Mouse (Mus musculus): ENCODE results near the gene Samd14.

Samd14 gene

DNA sequence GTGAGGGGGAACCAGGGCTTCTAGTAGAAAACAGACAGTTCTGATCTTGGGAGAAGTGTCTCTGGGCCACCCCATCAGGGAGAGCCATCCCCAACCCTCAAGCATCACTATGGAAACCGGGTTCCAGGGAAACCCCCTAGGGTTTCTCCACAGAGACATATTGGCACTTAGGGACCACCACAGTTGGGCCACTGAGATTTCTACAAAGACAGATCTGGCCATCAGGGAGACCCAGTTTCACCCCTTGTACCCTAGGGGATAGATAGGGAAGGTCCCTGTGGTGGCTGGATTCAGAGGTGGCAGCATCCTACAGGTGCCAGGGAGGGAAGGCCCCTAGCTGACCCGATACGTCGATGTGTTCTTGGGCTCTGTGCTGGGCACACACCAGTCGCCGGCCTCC is 17.2 kb downstream of the Samd14 start:
- in situ Hi-C loops (cut with MboI; ENCODE audit: unreplicated experiment in 2 of 2) = no loop called here

DNA sequence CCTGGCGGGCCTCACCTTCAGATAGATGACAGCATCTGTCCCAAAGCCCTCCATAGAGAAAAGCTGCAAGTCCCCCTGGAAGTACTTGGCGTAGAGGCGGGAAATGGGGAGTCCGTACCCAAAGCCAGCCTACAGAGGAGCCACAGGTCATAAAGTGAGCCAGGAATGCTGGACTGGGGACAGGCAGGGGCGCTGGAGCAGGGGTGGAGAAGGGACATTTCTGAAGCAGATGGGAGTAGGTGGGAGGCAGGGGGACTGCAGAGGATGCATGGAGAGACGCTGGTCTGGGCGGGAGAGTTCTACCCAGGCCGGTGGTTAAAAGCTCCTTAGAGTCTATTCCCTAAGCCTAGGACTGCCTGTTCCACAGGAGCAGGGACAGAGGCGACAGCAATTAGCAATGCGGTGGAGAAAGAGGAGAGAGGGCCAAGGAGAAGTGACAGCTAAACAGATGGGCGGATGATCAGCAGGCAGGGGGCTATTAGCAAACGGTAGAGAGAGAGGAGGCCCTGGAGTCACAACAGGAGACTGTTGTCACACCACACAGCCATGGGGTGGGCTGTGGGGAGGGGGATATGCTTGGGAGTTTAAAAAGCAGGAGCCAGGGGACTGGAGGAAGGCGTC is 18.3 kb downstream of the Samd14 start:
- in situ Hi-C loops (cut with MboI; ENCODE audit: unreplicated experiment in 2 of 2) = no loop called here

DNA sequence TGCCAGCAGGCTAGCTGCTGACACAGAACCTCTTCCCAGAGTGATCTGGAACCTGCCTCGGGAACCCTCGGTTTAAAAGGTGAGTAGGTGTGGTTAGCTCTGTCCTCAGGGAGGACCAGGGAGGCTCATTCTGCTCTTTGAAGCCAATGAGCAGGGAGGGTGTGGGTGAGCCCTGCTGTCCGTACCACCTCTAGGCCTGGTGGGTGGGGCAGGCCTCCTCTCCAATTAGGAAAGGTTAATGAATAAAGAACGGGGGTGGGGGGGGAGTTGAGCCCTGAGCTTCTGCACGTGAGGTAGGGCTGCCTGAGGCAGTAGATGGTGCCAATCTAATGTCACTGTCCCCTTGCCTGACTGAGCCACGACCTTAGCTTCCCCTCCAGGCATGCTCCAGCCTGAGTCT is 23.3 kb downstream of the Samd14 start:
- in situ Hi-C loops (cut with MboI; ENCODE audit: unreplicated experiment in 2 of 2) = no loop called here

DNA sequence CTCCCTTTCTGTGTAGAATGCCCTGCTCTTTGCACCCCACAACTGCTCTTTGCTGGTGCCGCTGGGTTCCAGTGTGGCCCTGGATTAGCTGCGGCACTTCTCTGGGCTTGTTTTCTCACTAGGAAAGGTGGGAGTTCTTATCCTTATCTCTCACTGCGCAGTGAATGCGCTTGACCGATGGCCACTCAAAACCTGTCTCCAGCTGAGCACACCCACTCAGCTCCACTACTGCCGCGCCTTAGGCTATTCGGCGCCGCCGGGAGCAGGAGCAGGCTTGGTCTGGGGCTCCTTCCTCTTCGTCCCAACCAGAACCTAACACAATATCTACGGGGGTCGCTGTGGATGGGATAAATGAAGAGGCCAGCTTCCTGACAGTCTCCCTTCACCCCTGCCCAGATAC is 23.9 kb downstream of the Samd14 start:
- in situ Hi-C loops (cut with MboI; ENCODE audit: unreplicated experiment in 2 of 2) = no loop called here

DNA sequence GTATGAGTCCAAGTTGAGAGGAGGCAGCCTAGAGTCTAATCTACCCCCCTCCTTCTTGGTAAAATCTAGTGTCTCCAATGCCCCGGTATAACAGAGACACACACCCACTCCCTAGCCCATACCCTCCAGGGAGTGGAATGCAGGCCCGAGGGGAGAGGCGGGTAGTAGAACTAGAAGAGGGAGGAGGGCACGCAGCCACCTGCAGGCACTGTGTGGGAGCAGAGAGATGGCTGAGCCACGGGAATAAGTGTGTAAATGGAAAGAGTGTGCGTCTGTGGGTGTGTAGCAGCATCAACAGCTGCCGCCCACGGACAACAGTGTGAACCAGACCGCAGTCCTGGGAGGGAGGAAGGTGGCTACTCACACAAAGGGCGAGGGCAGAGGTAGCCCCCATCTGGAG is 25.2 kb downstream of the Samd14 start:
- in situ Hi-C loops (cut with MboI; ENCODE audit: unreplicated experiment in 2 of 2) = no loop called here

DNA sequence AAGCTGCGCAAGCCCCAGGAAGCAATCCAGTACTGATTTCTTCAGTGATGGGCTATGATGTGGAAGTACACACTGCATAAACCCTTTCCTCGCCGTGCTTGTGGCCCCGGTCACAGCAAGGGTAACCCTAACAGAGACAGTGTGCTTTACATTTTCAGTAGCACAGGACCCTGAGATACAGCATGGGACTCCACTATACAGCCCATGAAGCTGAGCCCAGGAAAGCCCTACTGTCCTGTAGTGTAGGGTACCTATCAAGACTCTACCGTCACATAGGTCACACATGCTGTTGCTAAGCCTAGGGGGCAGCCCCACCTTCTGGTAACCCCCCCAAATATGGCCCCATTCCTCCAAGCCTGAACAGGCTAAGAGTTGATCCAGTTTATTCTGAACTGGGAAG is 26.8 kb downstream of the Samd14 start:
- in situ Hi-C loops (cut with MboI; ENCODE audit: unreplicated experiment in 2 of 2) = no loop called here

DNA sequence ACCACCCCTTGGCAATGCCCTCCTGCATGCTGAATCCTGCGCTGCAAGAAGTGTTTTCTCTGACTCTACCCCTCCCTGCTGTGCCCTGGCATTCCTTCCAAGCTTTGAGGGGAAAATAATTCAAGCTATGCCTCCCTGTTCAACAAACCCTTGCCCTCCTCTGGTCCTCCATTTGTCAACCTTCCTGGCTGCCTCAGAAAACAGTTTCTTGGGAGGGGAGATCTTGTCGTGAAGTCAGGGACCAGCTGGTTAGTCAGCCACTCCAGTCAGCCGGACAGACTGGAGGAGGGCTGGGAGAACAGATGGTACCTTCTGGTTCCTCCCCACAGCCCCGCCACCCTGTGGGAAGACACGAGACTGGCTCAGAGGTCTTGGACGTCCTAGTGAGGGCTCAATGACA is 27.6 kb downstream of the Samd14 start:
- in situ Hi-C loops (cut with MboI; ENCODE audit: unreplicated experiment in 2 of 2) = no loop called here

DNA sequence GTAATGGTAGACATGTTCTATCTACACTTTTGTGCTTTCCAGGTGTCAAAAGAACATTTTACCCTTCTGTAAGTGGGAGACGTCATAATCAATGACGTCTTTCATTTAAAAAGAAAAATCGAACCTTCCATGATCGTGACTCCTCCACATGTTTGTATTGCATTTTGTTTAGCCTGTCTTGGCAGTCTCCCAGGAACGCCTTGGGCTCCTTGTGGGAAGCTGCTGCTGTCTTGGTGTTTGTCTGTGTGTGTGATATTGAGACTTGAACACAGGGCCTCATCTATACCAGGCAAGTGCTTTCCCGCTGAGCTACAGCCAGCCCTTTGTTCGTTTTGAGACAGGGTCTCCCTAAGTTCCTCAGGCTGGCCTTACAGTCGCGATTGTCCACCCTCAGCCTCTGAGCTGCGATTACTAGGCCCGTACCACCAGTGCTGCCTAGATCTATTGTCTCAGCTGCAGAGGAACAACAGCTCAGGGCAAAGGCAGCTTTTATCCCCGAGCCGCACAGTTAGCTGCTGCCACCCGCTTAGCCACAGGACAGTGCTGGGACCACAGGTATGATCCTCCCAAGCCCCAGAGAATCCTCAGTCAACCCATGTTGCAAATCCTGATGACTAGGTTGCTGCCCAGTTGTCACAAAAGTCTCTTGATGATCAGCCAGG is 28.6 kb downstream of the Samd14 start:
- in situ Hi-C loops (cut with MboI; ENCODE audit: unreplicated experiment in 2 of 2) = no loop called here

DNA sequence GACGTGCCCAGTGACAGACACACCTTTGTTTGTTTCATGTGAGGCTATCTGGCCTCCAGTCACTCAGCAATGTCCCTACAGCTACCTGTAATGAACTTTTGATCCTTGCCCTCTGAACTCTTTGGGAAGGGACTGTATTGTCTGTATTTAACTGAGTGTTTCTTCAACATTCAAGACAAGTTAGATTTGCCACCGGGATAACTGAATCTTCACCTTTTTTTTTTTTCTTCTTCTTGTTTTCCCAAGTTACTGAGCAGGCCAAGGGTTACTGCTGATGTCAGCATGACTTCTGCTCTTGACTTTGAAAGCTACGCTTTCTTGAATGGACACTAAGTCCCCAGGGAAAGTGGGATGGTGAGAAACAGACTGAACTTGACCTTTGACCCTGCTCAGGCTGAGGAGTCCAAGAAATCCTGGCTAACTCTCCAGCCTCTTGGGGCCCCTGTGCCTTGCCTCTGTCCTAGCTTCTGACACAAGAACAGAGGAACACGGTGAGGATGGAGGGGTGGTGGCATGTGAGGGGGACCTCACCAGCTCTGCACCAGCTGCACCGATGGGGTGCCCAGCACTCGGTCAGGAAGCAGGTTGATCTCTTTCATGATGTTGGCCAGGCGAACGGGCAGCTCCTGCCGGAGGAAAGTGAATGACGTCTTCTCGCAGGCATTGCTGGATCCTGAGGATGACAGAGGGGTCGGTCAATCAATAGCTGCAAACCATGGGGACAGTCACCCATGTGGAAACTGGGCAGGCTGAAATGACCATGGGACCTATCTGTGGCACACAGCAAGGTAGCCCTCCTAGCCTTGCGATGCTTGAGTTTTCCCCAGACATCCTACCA is 29.4 kb downstream of the Samd14 start:
- in situ Hi-C loops (cut with MboI; ENCODE audit: unreplicated experiment in 2 of 2) = no loop called here

DNA sequence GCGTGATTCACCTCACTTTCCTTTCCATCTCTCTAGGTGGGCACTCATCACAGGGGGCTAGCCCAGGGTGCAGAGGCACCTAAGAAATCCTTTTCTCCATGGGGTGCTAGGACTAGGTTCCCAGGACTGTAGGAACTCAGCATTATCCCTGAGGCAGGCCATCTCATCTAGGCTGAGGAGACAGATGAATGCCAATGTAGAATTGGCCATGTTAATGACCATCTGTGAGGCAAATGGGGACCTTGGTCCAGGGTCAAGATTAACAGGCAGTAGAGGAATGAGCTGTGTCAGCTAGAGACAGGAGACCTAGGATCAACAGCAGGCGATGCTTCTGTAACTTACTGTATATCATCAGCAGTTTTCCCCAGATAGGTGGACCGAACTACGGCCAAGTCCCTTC is 30.1 kb downstream of the Samd14 start:
- in situ Hi-C loops (cut with MboI; ENCODE audit: unreplicated experiment in 2 of 2) = loop anchor here (5.0 to 10.0 kb wide), 5 partner anchors 65 to 485 kb away; partner anchors contain the start of genes Col1a1 (in 2 of the 2) and Sgca (in 1 of the 2)

DNA sequence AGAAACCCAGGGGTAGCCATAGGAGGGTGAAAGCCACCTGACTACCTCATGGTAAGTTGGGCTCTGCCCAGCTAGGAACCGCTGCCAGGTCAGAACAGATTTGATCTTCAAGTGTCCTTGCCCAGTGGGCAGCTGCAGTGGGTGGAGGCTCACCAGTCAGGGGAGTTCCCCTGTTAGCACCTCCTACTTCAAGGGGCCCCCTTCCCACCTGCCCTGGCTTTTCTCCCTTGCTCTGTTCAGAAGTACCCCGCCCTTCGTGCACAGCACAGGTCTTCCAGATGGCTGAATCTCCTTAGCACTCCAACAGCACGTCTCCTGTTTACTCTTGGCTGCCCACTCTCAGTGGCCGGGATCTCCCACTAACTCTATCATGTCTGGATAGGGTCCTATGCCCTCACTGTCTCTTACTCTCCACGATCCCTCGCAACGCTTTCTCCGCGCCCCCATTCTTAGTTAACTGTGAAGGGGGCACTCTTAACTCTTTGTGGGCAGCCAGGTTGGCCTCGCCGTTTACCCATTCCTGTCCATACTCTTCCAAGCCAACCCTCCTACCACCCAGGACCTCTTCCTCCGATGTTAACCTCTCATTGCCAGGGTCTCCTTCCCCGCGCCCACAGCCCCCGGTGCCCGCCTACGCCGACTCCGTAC is 30.9 kb downstream of the Samd14 start:
- in situ Hi-C loops (cut with MboI; ENCODE audit: unreplicated experiment in 2 of 2) = loop anchor here (5.0 to 10.0 kb wide), 5 partner anchors 66 to 484 kb away; partner anchors contain the start of genes Col1a1 (in 2 of the 2) and Sgca (in 1 of the 2)

DNA sequence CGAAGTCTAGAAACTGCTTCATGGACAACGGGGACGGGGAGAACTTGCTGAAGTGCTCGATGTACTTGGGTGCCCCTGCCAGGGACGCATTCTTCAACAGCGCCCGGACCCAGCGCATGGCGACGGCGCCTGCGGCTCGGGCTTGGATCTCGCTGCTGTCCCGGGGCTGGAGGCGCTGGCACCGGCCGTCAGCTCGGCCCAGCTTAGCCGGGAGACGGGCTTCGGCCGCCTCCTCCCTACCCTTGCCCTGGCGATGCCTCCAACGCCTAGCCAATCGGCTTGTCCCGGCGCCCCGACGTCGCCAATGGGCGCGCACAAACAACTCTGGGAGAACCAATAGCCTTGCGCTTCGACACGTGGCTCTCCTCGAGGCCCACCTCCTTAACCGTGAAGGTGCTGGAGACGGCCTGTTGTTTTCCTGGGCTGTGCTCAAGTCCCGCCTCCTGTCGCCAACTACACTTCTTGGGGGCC is 31.5 kb downstream of the Samd14 start, which contains the start of gene Pdk2:
TSS of gene Pdk2 (minus strand) at position 216 of the 471 bp plus-strand sequence.
- in situ Hi-C loops (cut with MboI; ENCODE audit: unreplicated experiment in 2 of 2) = loop anchor here (5.0 to 10.0 kb wide), 5 partner anchors 66 to 484 kb away; partner anchors contain the start of genes Col1a1 (in 2 of the 2) and Sgca (in 1 of the 2)

DNA sequence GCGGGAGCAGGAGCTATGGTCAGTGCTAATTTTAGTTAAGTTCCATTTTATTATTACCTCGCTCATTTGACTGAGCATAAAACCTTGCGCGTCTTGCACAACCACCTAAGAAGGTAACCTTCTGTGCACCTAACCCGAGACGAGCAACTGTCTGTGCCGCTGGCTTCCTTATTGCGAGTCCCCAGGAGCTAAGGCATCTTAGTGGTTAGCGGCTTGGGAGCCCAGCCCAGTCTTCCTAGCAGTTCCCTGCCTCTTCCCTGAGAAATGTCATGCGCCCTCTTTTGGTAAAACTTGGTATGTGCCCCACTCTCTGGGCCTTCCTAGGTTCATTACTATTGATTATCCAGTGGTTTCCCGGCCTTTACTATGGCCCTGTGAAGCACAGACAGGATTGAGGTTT is 32.4 kb downstream of the Samd14 start:
- in situ Hi-C loops (cut with MboI; ENCODE audit: unreplicated experiment in 2 of 2) = loop anchor here (5.0 to 10.0 kb wide), 5 partner anchors 67 to 483 kb away; partner anchors contain the start of genes Col1a1 (in 2 of the 2) and Sgca (in 1 of the 2)

DNA sequence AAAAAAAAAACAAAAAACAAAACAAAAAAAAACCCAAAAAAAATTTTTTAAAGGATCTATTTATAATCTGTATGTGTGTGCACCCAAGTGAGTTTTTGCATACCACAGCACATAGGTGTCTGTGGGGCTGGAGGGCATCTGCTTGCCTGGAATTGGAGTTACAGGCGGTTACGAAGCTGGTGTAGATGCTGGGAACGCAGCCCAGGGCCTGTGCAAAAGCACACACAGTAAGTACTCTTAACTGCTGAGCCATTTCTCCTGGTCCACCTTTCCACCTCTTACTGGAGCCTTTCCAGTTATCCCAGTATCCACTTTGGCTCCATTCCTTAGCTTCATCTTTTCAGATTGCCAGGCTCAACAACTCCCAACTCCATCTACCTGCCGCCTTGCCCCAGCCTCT is 33.4 kb downstream of the Samd14 start:
- in situ Hi-C loops (cut with MboI; ENCODE audit: unreplicated experiment in 2 of 2) = loop anchor here (5.0 to 10.0 kb wide), 5 partner anchors 68 to 482 kb away; partner anchors contain the start of genes Col1a1 (in 2 of the 2) and Sgca (in 1 of the 2)

DNA sequence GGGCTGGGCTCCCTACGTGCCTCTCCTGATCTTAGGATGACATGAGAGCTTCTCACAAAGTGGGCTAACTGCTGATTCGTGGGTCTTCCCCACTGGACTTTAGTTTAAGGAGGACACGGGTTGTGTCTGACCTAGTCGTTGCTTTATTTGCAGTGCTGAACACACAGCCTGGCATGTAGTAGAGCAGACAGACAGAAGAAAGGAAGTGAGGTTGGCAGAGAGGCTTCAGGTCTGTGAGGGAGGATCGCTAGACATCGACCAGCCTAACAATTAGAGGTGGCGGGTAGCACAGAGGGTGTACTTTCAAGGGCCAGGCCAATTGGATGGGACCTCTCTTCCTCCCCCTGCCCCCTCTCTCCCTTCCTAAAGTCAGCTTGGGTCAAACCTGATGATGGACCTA is 33.9 kb downstream of the Samd14 start:
- in situ Hi-C loops (cut with MboI; ENCODE audit: unreplicated experiment in 2 of 2) = loop anchor here (5.0 to 10.0 kb wide), 5 partner anchors 69 to 481 kb away; partner anchors contain the start of genes Col1a1 (in 2 of the 2) and Sgca (in 1 of the 2)

DNA sequence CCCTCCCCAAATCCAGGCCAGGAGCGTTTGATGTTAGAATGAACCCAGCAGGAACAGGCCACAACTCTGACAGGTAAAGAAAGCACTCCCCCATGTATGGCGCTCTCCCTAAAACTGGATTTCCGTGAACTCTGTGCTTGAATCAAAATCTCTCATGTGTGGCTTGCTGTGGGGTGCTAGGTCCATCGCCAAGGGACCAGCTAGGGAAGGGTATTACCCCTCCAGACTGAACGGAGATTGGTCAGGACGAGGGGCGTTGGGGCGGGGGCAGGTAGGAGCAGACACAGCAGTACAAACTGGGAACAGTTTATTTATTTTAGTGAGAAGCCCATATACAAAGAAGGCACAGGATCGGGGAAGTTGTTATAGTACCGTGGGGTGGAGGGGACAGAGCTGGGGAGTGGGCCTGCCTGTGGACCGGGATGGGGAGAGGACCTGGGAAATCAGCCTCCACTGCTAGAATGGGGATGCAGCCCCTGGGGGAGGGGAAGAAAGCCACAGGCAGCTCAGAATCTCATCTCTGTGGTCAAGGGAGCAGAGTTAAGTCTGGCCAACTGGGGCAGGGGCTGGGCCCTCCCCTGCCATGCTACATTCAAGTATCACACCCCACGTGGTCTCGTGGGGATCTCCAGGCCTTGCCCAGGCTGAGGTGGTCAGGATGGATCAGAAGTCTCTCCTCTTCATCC is 34.6 kb downstream of the Samd14 start:
- in situ Hi-C loops (cut with MboI; ENCODE audit: unreplicated experiment in 2 of 2) = loop anchor here (5.0 to 10.0 kb wide), 5 partner anchors 70 to 480 kb away; partner anchors contain the start of genes Col1a1 (in 2 of the 2) and Sgca (in 1 of the 2)

DNA sequence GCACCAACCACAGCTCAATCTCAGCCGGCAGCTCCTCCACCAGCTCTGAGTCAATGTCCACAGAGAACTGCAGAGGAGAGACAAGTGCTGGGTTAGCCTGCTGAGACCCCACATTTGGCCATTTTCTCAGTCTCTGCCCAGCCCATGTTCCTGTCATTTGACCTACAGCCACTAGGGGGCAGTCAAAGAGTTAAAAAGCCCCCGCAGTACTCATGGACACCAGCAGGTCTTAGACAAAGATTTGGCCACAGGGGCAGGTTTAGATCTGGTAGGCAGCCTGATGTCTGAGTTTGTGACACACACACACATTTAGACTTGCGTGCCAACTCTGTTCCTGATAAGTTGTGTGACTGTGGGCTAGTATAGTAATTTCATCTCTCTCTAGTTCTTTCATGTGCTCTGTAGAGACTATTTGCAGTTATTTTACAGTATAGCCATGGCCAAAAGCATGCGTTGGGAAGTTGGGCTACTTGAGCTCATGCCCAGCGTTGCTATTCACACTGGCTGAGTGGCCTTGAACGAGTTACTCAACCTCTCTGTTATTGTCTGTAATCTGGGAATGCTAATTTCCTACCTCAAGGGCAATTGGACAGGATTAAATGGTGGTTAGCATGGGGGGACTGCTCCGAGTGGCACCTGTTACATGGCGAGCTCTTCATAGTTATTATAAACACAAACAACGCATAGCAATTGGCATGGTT is 37.5 kb downstream of the Samd14 start:
- in situ Hi-C loops (cut with MboI; ENCODE audit: unreplicated experiment in 2 of 2) = loop anchor here (5.0 to 10.0 kb wide), 4 partner anchors 60 to 478 kb away; partner anchors contain the start of gene Sgca (in 1 of the 2)

DNA sequence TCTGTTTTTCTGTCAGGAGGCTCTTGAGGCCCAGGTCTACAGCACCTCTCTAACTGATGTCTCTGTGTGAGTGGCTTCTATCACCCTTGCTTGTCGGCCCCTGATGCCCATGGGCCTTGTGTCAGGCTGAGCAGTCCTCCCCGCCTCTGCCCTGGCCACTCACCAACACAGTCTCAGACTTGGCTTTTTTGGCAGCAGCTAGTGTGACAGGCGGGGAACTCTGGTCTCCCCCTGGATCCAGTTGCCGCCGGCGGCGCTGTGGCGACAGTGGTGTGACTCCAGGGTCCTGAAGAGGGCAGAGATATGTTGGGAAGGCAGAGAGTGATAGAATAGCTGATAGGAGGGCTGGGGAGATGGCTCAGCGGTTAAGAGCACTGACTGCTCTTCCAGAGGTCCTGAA is 43.4 kb downstream of the Samd14 start:
- in situ Hi-C loops (cut with MboI; ENCODE audit: unreplicated experiment in 2 of 2) = no loop called here
